Mouse (Mus musculus) ovary, postnatal 14 days (tissue): Measurements from ENCODE around the gene Igsf9.
A peak's percentile ranks its signal among the peaks of the same experiment; 100 is the strongest.

Experiments
- DNase-seq: peaks from one replicate; pipeline ENCODE4 v3.0.0; 2022; ENCODE audit warnings: low spot score

The Igsf9 gene

GRCm38 (mm10) chr1:172518013-172518412, 36.4 kb downstream of the Igsf9 start:
- no peak for DNase-seq

GRCm38 (mm10) chr1:172519644-172520043, 38.1 kb downstream of the Igsf9 start:
- DNase-seq = no peak

- DNase-seq = no peak
These were observed 39.2 kb downstream of the Igsf9 start, which contains the start of gene Cfap45 for GRCm38 (mm10) chr1:172520576-172521440. Gene Cfap45, plus strand, starts transcription at chr1:172520801.

GRCm38 (mm10) chr1:172522524-172522923, 40.9 kb downstream of the Igsf9 start:
- DNase-seq = no peak

- no peak for DNase-seq
These were observed 42.1 kb downstream of the Igsf9 start for GRCm38 (mm10) chr1:172523699-172524101.

- no peak for DNase-seq
These were observed 43.6 kb downstream of the Igsf9 start for GRCm38 (mm10) chr1:172525027-172525764.

GRCm38 (mm10) chr1:172525971-172526370, 44.4 kb downstream of the Igsf9 start:
- DNase-seq = no peak

GRCm38 (mm10) chr1:172526380-172527081, 44.9 kb downstream of the Igsf9 start:
- DNase-seq = no peak

GRCm38 (mm10) chr1:172527431-172527830, 45.8 kb downstream of the Igsf9 start:
- no peak for DNase-seq

GRCm38 (mm10) chr1:172528701-172529100, 47.1 kb downstream of the Igsf9 start:
- peak; percentile 89 for DNase-seq

- no peak for DNase-seq
These were observed 49.1 kb downstream of the Igsf9 start for GRCm38 (mm10) chr1:172530544-172531220.

- DNase-seq = no peak
These were observed 51.0 kb downstream of the Igsf9 start for GRCm38 (mm10) chr1:172532551-172532950.

- no peak for DNase-seq
These were observed 53.5 kb downstream of the Igsf9 start for GRCm38 (mm10) chr1:172535116-172535515.

GRCm38 (mm10) chr1:172539827-172540226, 58.2 kb downstream of the Igsf9 start:
- DNase-seq = no peak

GRCm38 (mm10) chr1:172540283-172540820, 58.8 kb downstream of the Igsf9 start:
- DNase-seq = no peak

GRCm38 (mm10) chr1:172546062-172546461, 64.5 kb downstream of the Igsf9 start:
- no peak for DNase-seq
